Mouse (Mus musculus) hindbrain, embryonic 12.5 days (tissue): ENCODE data around the gene Clpb. TPM values are rescaled to one million over a fixed set of nuclear protein-coding genes. Genes with fewer than 3 reads are reported as not detected.

Experiments
- ATAC-seq: fragments of 200-750 bp; cut with Nextera tagmentation; 2 replicates; pipeline ENCODE4 v1.8.0; 2017; ENCODE audit warnings: moderate TSS enrichment; ENCODE audit not compliant: low FRiP score
- H3K27ac ChIP-seq: fragments of 300-500 bp; sonication (generic); 2 replicates; pipeline ENCODE4 v1.5.1; 2016; ENCODE audit warnings: mild to moderate bottlenecking
- H3K27me3 ChIP-seq: fragments of 300-500 bp; sonication (generic); 2 replicates; pipeline ENCODE4 v1.6.1; 2016; ENCODE audit warnings: mild to moderate bottlenecking
- H3K36me3 ChIP-seq: fragments of 300-500 bp; sonication (generic); 2 replicates; pipeline ENCODE4 v1.6.1; 2016; ENCODE audit warnings: mild to moderate bottlenecking
- H3K4me1 ChIP-seq: fragments of 300-500 bp; sonication (generic); 2 replicates; pipeline ENCODE4 v1.6.1; 2016
- H3K4me2 ChIP-seq: fragments of 300-500 bp; sonication (generic); replicated peaks from 2 replicates; pipeline ENCODE4 v1.6.1; 2016; ENCODE audit warnings: mild to moderate bottlenecking
- H3K4me3 ChIP-seq: fragments of 300-500 bp; sonication (generic); 2 replicates; pipeline ENCODE4 v1.5.1; 2016; ENCODE audit warnings: mild to moderate bottlenecking
- H3K9ac ChIP-seq: fragments of 300-500 bp; sonication (generic); 2 replicates; pipeline ENCODE4 v1.6.1; 2016; ENCODE audit warnings: mild to moderate bottlenecking, moderate library complexity
- H3K9me3 ChIP-seq: fragments of 300-500 bp; sonication (generic); replicated peaks from 2 replicates; pipeline ENCODE4 v1.6.1; 2016; ENCODE audit warnings: mild to moderate bottlenecking
- WGBS: fragments of 180-500 bp; shearing (Covaris S2); methylation state at CpG from one replicate; pipeline ENCODE4 v1.1.7; 2016; 5-methylcytosine and 5-hydroxymethylcytosine counted together
- polyA plus RNA-seq: library from polyadenylated mRNA; unstranded; fragments of >200 nt; fragmentation: Nextera tagmentation; extraction: Ambion mirVana; gene quantifications from 2 replicates; pipeline ENCODE4 v1.2.1, GENCODE M21; 2016

Gene Clpb
- polyA plus RNA-seq, 1 experiment from 2014 or later = 38.4 TPM

DNA sequence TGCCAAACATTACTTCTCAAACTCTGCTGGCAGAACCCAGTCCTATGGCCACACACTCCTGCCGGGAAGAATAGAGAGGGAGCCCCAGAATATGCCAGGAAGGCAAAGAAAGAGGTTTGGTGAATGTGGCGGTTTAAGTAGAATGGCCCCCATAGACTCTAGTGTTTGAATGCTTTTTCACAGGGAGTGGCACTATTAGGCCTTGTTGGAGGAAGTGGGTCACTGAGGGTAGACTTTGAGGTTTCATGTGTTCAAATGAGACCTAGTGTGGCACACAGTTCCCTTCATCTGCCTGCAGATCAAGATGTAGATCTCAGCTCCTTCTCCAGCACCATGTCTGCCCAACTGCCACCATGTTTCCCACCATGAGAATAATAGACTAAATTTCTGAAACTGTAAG, 27.4 kb upstream of the Clpb start:
- H3K9me3 ChIP-seq = no peaks in the 10 kb centered on the region
- WGBS = 89% methylated on average over 2 of the region's 2 CpGs
- no peak overlapping the region for H3K9ac ChIP-seq

GRCm38 (mm10) chr7:101643879-101644278, 19.6 kb upstream of the Clpb start:
- Histone ChIP-seq H3K27ac (no peak overlapping the region), H3K4me1 (no peaks in the 10 kb centered on the region), H3K9me3 (no peaks in the 10 kb centered on the region), H3K9ac (no peak overlapping the region), H3K4me3 (no peak overlapping the region), H3K27me3 (no peaks in the 10 kb centered on the region), H3K36me3 (no peaks in the 10 kb centered on the region), H3K4me2 (no peak overlapping the region)
- ATAC-seq = no peak
- 80% methylated on average over 3 of the region's 3 CpGs for WGBS

More for the DNA sequence above, 27.4 kb upstream of the Clpb start:
- Histone ChIP-seq H3K4me1 (no peaks in the 10 kb centered on the region), H3K4me2 (no peak overlapping the region), H3K27ac (no peak overlapping the region), H3K36me3 (no peaks in the 10 kb centered on the region), H3K4me3 (no peak overlapping the region), H3K27me3 (no peaks in the 10 kb centered on the region)
- ATAC-seq = no peak

DNA sequence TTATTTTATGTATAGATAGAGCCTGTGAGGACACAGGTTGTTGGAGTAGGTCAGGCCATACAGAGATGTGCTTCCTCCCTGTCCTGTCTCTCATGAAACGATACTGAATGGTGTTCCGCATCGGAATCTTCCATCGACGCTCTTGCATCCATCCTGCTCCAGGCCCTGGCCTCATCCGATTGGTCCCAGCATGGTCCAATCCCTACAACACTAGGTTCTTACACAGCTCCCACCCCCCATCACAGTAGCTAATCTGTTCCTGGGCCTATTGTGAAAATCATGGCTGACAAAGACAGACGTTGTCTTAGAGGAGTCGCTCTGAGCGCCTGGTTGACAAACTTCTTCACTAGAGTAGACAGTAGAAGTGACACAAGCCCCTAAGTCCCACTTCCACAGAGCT, 13.7 kb upstream of the Clpb start:
- H3K4me3 ChIP-seq = no peak overlapping the region
- no peaks in the 10 kb centered on the region for H3K9me3 ChIP-seq
- H3K27me3 ChIP-seq = no peaks in the 10 kb centered on the region
- WGBS = 83% methylated on average over 9 of the region's 9 CpGs
- no peaks in the 10 kb centered on the region for H3K4me1 ChIP-seq
- no peak overlapping the region for H3K27ac ChIP-seq
- no peak overlapping the region for H3K9ac ChIP-seq
- no peak for ATAC-seq
- no peaks in the 10 kb centered on the region for H3K36me3 ChIP-seq
- no peak overlapping the region for H3K4me2 ChIP-seq

- ATAC-seq = no peak
Measured at GRCm38 (mm10) chr7:101650565-101650964, 12.9 kb upstream of the Clpb start.

DNA sequence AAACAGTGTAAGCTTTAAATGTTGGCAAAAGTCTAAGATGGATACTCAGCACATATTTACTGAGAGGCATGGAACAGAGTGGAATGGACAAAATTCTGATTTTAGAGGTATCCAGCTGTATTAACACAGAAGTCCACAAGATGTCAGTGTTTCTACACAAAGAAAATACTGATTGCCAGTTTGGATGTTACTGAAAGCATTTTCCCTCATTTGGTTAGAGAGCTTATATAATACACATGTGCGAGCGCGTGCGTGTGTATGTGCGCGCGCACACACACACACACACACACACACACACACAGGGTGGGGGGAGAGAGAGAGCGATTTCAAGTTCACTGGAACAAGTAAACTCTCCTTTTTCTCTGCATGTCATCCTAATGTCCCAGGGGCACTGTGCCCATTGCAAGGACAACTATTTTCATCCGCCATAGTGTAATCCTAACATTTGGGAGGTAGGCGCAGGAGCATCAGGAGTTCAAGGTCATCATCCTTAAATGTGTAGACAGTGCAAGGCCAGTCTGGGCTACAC, 9.7 kb upstream of the Clpb start:
- no peak overlapping the region for H3K27ac ChIP-seq
- H3K9ac ChIP-seq = no peak overlapping the region
- ATAC-seq = no peak
- no peak overlapping the region for H3K4me3 ChIP-seq
- WGBS = 65% methylated on average over 10 of the region's 10 CpGs
- H3K9me3 ChIP-seq = no peaks in the 10 kb centered on the region
- H3K4me1 ChIP-seq = no peaks in the 10 kb centered on the region
- no peaks in the 10 kb centered on the region for H3K27me3 ChIP-seq
- H3K4me2 ChIP-seq = no peak overlapping the region
- no peaks in the 10 kb centered on the region for H3K36me3 ChIP-seq

More at GRCm38 (mm10) chr7:101650565-101650964, 12.9 kb upstream of the Clpb start:
- H3K4me2 ChIP-seq = no peak overlapping the region
- no peak overlapping the region for H3K27ac ChIP-seq
- H3K9ac ChIP-seq = no peak overlapping the region
- H3K36me3 ChIP-seq = no peaks in the 10 kb centered on the region
- no peaks in the 10 kb centered on the region for H3K4me1 ChIP-seq
- WGBS = 34% methylated on average over 3 of the region's 3 CpGs
- no peak overlapping the region for H3K4me3 ChIP-seq
- H3K27me3 ChIP-seq = no peaks in the 10 kb centered on the region
- no peaks in the 10 kb centered on the region for H3K9me3 ChIP-seq

- H3K27me3 ChIP-seq = 0 out of 2 replicates have a peak, but pooled peaks cover 2% of the 10 kb centered on the region
- ATAC-seq = no peak
- no peaks in the 10 kb centered on the region for H3K36me3 ChIP-seq
- H3K27ac ChIP-seq = no peak overlapping the region
- no peak overlapping the region for H3K4me2 ChIP-seq
- WGBS = 78% methylated on average over 4 of the region's 4 CpGs
- H3K9ac ChIP-seq = no peak overlapping the region
- no peaks in the 10 kb centered on the region for H3K9me3 ChIP-seq
- H3K4me1 ChIP-seq = no peaks in the 10 kb centered on the region
- no peak overlapping the region for H3K4me3 ChIP-seq
Measured at GRCm38 (mm10) chr7:101654936-101655335, 8.5 kb upstream of the Clpb start.

- Histone ChIP-seq H3K4me1 (peaks cover 17% of the 10 kb centered on the region), H3K4me2 (no peak overlapping the region), H3K27me3 (0 out of 2 replicates have a peak, but pooled peaks cover 3% of the 10 kb centered on the region), H3K4me3 (no peak overlapping the region), H3K9ac (no peak overlapping the region), H3K36me3 (no peaks in the 10 kb centered on the region), H3K27ac (no peak overlapping the region), H3K9me3 (no peaks in the 10 kb centered on the region)
- WGBS = 95% methylated on average over 1 of the region's 1 CpGs
- no peak for ATAC-seq
Measured at GRCm38 (mm10) chr7:101662006-101662405, 1.4 kb upstream of the Clpb start.

DNA sequence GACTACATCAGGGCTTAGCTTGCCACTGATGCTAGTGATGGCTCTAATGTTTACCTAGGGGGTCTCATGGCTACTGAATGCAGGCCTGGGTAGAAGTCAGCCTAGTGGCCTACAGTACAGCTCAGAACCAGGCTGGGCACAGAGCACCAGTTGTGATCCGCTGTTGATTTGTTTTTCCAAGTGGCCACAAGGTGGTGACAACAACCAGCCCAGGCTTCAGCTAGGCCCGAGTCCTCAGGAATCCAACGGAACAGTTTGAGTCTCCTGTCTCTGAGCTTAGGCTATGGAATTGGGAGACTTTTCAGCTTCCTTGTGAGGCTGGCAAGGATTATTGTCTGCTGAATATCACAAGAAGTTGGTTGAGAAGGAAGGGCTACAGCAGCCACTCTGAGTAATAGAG, 3.1 kb downstream of the Clpb start:
- no peaks in the 10 kb centered on the region for H3K27me3 ChIP-seq
- H3K9ac ChIP-seq = 0 out of 2 replicates have a peak overlapping the region, but pooled peaks have one; percentile 14
- H3K4me3 ChIP-seq = no peak overlapping the region
- no peaks in the 10 kb centered on the region for H3K9me3 ChIP-seq
- H3K27ac ChIP-seq = no peak overlapping the region
- no peak for ATAC-seq
- no peak overlapping the region for H3K4me2 ChIP-seq
- H3K4me1 ChIP-seq = peaks cover 17% of the 10 kb centered on the region
- WGBS = 9% methylated on average over 3 of the region's 3 CpGs
- H3K36me3 ChIP-seq = peaks cover 6% of the 10 kb centered on the region; the same call in 1 of the 2 replicates

- Histone ChIP-seq H3K4me1 (peaks cover 14% of the 10 kb centered on the region), H3K4me2 (no peak overlapping the region), H3K4me3 (no peak overlapping the region), H3K9me3 (no peaks in the 10 kb centered on the region), H3K27me3 (no peaks in the 10 kb centered on the region), H3K9ac (no peak overlapping the region), H3K27ac (no peak overlapping the region), H3K36me3 (peaks cover 6% of the 10 kb centered on the region; the same call in 1 of the 2 replicates)
- ATAC-seq = no peak
- WGBS = 84% methylated on average over 5 of the region's 5 CpGs
Measured at GRCm38 (mm10) chr7:101671601-101672280, 8.3 kb downstream of the Clpb start.

- Histone ChIP-seq H3K4me1 (peaks cover 27% of the 10 kb centered on the region), H3K4me2 (no peak overlapping the region), H3K4me3 (no peak overlapping the region), H3K9me3 (no peaks in the 10 kb centered on the region), H3K27me3 (no peaks in the 10 kb centered on the region), H3K36me3 (peaks cover 6% of the 10 kb centered on the region; the same call in 1 of the 2 replicates), H3K27ac (no peak overlapping the region), H3K9ac (no peak overlapping the region)
- WGBS = 39% methylated on average over 2 of the region's 2 CpGs
- no peak for ATAC-seq
Measured at GRCm38 (mm10) chr7:101673497-101673896, 10.1 kb downstream of the Clpb start.

- H3K27me3 ChIP-seq = no peaks in the 10 kb centered on the region
- H3K4me2 ChIP-seq = no peak overlapping the region
- H3K9me3 ChIP-seq = no peaks in the 10 kb centered on the region
- H3K4me3 ChIP-seq = no peak overlapping the region
- no peaks in the 10 kb centered on the region for H3K36me3 ChIP-seq
- H3K9ac ChIP-seq = no peak overlapping the region
- ATAC-seq = no peak
- WGBS = 32% methylated on average over 6 of the region's 6 CpGs
- H3K27ac ChIP-seq = peak overlapping the region; percentile 41; the same call in 1 of the 2 replicates
- peaks cover 27% of the 10 kb centered on the region for H3K4me1 ChIP-seq
Measured at GRCm38 (mm10) chr7:101676033-101676761, 12.8 kb downstream of the Clpb start.

- Histone ChIP-seq H3K4me2 (no peak overlapping the region), H3K9me3 (no peaks in the 10 kb centered on the region), H3K4me3 (no peak overlapping the region), H3K36me3 (no peaks in the 10 kb centered on the region), H3K4me1 (peaks cover 30% of the 10 kb centered on the region), H3K27me3 (no peaks in the 10 kb centered on the region), H3K27ac (peak overlapping the region; percentile 41; the same call in 1 of the 2 replicates), H3K9ac (peak overlapping the region; percentile 24; the same call in 1 of the 2 replicates)
- 9% methylated on average over 3 of the region's 3 CpGs for WGBS
- ATAC-seq = no peak; the same call in 1 of the 2 replicates
Measured at GRCm38 (mm10) chr7:101676762-101677308, 13.4 kb downstream of the Clpb start.
